Mouse (Mus musculus) adipocyte (in vitro differentiated cells): ENCODE measurements around the gene Schip1.

Source experiments
- DNase-seq: peaks from one replicate; pipeline ENCODE4 v3.0.0-alpha.2; 2016; ENCODE audit warnings: low spot score

Gene Schip1

GRCm38 (mm10) chr3:68586646-68587064, 522.1 kb downstream of the Schip1 start:
- DNase-seq, result no peak

- DNase-seq, result no peak
Measured at GRCm38 (mm10) chr3:68587567-68588245, 523.1 kb downstream of the Schip1 start.

- no peak for DNase-seq
Measured at GRCm38 (mm10) chr3:68589220-68589840, 524.7 kb downstream of the Schip1 start.

DNA sequence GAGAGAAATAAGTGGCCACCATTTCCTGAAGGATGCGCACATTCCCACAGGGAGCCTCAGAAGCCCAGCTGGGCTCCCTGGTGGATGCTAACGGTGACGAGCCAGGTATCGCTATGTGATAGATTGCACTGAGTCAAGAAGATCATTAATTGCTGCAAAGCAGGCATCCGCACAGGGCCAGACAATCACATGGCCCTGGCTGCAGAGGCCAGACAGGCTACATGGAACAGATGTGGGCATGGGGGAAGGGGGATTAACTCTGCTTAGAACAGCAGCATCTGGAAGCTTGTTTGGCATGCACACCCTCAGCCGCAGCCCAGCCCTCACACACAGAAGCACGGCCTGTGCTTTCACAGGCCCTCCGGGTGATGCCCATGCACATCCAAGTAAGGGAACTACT, 525.8 kb downstream of the Schip1 start:
- no peak for DNase-seq

GRCm38 (mm10) chr3:68592575-68592974, 528.0 kb downstream of the Schip1 start:
- DNase-seq, result no peak

GRCm38 (mm10) chr3:68593073-68593867, 528.7 kb downstream of the Schip1 start:
- no peak for DNase-seq

DNA sequence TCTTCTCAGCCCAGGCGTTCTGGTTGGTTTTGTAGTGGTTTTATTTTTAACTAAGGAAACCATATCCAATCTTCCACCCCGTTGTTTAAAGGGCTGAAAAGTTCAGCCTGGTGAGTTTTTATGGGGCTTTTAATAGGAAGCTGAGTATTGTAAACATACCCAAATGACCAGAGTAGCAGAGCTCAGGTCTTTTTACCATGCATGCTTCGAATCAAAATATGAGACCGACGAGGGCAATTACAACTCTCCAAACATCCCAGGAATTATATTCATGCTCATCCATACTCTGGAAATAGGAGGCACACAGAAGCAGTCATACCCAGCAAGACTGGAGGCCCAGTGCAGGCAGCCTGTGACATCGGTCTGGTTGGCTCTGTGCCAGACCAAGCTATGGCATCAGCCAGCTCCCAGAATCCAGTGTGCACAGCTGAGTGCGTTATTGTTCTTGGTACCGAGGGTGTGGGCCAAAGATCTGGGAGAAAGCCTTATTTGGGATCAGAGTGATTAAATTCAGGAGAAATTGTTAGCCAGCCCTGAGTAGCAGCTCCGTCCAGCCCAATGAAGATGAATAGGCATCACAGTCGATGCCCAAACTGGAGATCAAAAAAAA, 530.8 kb downstream of the Schip1 start:
- no peak for DNase-seq

- no peak for DNase-seq
Measured at GRCm38 (mm10) chr3:68596938-68597337, 532.3 kb downstream of the Schip1 start.

DNA sequence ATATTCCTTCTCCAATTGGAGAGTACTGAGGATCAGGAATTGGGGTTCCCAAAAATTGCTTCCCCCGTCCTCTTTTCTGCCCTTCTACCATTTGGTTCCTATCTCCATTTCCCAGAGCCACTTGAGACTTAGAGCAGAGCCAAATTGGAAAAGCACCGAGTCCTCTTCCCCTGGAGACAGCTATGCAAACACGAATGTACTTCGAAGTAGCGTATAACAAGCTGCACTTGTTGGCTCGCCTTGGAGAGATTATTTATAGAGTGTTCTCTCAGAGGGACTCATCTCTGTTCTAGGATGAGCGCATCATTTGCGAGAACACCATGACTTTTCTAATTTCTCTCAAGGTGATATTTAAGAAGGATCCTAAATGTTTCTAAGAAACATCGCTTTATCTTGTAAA, 538.3 kb downstream of the Schip1 start:
- DNase-seq, result no peak

DNA sequence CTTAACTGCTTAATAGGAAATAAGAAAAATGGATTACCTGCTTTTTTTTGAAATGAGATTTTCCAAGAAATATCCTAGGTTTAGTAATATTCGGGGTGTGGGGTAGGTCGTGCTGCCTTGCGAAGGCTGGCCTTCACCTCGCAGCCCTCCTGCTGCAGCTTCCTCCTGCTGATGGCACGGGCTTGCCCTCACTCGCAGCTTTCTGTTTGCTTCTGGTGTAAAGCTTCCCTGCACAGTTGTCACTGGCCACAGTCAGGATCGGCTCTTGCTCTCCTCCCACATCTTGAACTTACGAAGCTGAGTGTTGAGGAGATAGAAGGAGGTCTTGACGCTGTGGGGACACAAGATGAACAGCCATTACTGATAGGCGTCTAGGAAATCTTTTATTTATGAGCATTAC, 539.9 kb downstream of the Schip1 start:
- no peak for DNase-seq

DNA sequence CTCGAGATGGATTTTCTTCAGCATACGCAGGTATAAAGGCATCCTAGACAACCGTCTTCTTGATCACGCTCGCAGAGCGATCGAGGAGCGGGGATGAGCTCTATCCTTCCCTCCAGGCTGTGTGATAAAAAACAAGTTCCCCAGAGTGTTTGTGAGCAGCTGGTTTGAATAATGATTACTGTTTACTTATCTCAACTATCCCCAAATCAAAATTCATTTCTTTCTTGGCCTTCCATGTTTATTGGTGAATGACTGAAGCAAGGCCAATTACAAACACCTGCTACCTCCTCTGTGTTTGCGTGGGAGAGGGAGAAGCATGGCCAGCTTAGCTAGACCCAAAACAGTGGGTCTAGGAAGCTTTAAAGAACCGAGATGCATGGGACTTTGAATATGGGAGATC, 540.4 kb downstream of the Schip1 start:
- no peak for DNase-seq

- no peak for DNase-seq
Measured at GRCm38 (mm10) chr3:68605942-68606603, 541.5 kb downstream of the Schip1 start.

DNA sequence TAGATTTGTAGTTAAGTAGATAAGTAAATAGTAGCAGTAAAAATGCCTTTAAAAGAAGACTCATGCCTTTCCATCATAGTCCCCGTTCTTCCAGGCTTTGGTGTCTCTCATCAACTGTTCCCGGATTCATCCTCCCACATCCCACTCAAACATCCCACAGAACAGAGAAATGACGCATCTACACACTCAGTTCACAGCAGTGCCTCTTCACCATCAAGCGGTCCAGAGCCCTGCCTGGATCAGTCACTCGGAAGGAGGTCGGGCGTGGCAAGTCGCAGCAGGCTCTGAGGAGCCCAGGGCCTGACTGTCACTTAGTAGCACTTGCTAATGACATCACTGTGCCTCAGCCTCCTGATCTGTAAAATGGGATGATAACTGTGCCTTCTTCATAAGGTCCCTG, 542.1 kb downstream of the Schip1 start:
- DNase-seq, result no peak

GRCm38 (mm10) chr3:68607336-68607735, 542.7 kb downstream of the Schip1 start:
- DNase-seq, result no peak

DNA sequence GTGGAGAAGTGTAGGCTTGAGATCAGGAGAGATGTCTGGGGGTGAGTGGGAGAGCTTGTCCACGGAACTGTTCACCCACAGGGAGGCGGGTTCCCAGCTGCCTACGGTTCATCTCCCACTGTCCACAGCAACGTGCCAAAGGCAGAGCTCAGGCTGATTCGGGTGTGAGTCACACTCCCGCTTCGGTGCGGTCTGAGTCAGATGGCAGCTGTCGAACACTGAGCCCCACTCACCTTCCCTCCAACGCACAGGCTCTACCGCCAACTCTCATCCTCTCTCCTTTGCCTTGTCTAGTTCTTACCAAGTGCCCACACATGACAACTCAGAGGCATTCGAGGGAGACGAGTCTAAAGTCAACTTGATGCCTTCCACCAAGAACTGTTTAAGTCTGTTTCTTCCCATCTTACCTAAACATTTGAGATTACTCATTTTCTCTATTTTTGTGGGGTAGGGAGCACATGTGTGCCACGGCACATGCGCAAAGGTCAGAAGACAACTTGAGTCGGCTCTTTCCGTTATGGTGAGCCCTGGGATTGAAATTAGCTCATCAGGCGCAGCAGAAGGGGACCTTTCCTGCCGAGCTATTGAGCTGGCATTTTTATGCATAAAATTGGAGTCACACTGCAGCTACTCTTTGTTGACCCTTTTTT, 544.4 kb downstream of the Schip1 start:
- no peak for DNase-seq

DNA sequence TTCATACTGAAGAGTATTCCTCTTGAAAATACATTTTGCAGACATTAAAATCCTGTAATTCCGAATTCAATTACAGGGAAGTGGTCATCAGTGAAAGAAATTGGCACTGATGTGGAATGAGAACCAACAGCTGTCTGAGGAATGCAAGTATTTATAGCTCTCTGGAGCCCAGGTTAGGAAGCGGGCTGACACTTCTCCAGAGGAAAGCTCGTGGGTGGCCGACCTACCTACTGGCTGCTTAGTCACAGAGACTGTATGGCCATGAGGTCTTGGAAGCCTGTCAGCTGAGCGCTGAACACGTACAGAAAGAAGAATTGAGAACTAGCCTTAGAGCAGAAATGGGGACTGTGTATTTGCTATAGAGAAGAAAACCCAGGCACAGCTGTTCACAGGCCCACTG, 545.4 kb downstream of the Schip1 start:
- DNase-seq, result no peak

DNA sequence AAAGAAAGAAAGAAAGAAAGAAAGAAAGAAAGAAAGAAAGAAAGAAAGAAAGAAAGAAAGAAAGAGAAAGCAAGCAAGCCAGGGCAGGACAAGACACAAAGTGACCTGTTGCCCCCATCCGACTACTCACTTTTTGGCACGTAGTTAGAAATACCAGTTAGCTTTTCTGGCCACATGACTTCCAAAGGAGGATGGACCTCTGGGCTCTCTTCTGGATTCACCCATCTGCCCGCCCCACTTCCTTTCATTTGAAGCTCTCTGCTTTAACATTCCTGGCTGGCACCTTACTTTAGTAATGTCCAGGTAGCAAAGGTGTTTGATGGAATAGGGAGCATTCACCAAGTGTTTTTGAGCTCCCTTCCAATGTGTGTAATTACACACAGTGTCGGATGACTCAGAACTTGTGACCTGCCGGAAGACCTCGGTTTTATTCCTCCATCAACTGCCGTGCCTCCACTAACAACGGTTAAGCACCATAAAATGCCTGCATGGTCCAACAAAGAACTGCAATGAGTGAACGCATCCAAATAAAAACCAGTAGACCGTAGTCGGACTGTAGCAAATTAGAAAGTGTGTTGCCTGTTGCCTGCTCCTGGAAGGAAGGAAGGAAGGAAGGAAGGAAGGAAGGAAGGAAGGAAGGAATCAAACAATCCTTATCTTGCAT, 546.1 kb downstream of the Schip1 start:
- no peak for DNase-seq

- peak; percentile 68 for DNase-seq
Measured at GRCm38 (mm10) chr3:68615042-68615810, 550.6 kb downstream of the Schip1 start.

DNA sequence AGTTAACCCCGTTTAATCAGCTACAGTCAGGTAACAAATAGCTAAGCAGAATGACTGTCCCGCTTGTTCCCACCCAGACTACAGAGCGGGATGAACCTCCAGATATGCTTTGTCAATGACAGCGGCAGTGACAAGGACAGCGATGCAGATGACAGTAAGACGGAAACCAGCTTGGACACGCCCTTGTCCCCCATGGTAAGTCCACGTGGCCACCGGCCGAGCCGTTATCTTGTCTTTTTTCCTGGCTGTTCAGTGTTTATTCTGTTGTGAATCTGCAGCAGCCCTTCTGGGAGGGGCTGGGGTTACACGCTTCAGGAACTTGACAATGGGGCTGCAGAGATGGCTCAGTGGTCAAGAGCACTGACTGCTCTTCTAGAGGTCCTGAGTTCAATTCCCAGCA, 551.8 kb downstream of the Schip1 start:
- DNase-seq, result no peak

DNA sequence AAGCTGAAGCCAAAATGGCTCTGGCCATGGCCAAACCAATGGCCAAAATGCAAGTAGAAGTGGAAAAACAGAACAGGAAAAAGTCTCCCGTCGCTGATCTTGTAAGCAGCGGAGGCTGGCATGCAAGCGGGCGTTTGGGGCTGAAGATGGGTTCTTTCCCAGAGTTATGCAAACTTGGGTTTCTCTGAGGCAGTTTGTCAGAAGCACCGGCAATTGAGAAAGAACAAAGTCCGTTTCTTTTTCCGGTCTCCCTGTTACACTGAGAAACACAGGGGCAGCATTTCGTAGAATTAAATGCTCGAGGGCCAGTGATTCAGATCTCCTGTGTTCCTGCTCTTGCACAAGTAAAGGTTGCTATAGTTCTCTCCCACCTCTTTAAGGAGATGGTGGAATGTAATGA, 553.1 kb downstream of the Schip1 start:
- DNase-seq, result no peak
